Mouse (Mus musculus): Measurements from ENCODE around the gene Calm3.

The Calm3 gene

DNA sequence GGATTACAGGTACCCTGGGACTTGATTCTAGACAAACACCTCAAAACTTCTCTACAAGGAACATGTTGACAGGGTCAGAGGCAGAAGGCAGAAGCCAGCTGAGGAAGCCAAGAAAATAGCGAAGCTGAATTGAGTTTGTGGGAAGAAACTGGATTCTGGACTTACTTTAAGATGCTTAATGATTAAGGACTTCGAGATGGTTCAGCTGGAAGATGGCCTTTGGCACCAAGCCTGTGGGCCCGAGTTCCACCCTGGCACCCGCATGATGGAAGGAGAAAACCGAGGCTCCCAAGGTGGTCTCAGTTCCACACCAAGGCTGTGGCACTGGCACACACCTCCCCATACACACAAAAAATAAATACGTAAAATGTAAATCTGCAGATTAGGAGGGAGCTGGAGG is 33.4 kb downstream of the Calm3 start:
- DNase-seq (ENCODE audit: low spot score): no peak

DNA sequence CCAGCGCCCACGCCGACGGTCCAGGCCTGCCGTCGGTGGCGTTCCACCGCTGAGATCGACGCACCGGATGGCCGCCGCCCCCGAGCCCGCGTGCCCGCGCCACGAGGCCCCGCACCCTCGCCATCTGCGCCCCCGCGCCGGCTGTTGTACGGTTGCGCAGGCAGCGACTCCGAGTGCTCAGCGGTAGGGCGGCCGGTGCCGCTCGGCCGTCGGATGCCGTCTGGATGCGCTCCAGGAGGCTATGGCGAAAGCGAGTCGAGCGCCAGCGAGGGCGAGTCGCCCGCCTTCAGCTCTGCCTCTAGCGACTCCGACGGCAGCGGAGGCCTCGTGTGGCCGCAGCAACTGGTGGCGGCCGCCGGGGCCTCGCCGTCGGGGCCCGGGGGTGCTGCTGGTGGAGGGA is 38.0 kb downstream of the Calm3 start:
- no peak for DNase-seq (ENCODE audit: low spot score)

GRCm38 (mm10) chr7:16885271-16885776 is 38.6 kb downstream of the Calm3 start:
- DNase-seq (ENCODE audit: low spot score): no peak

DNA sequence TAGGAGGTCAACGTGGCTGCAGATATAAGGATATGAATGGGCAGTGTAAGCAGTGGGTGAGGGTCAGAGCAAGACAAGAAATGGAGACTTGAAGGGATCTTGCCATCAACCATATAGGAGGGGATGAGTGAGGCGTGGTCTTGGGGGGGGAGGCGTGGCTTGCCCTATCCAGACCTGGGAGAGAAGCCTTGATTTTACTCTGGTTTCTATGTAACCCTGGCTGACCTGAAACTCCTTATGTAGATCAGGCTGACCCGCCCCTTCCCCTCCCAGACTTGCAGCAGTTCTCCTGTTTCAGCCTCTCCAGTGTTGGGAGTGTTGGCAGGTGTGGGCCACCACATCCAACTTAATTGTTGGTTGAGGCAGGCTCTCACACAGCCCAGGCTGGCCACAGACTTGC is 39.6 kb downstream of the Calm3 start:
- no peak for DNase-seq (ENCODE audit: low spot score)

DNA sequence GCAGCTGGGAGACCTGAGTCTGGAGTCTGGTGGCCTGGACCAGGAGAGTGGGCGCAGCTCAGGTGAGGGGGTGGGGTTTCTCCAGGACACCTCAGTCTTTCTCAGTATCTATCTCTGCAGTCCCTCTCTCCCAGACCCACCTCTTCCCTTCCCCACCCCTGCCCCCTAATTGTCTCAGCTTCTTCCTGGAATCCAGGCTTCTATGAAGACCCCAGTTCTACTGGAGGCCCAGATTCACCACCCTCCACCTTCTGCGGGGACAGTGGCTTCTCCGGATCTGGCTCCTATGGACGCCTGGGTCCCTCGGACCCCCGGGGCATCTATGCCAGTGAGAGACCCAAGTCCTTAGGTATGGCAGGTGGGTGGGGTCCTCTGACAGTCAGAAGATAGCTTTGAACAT is 40.8 kb downstream of the Calm3 start:
- DNase-seq (ENCODE audit: low spot score): no peak

DNA sequence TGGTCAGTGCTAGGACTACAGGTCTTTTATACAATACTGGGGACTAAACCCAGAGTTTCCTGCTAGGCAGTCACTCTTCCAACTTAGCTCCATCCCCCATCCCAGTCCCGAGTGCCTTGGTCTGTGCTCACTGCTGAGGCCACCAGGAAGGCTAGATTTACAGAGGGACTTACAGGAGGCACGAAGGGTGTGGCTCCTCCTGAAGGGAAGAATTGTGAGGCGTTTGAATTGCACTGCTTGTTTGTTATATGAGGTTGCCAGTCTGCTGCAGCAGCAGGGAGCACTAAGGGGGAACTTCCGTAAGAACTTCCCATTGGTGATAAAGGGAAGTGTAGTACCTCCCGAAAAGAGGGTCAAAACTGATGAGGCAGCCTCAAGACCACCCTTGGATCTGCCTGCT is 43.3 kb downstream of the Calm3 start:
- DNase-seq (ENCODE audit: low spot score): no peak

DNA sequence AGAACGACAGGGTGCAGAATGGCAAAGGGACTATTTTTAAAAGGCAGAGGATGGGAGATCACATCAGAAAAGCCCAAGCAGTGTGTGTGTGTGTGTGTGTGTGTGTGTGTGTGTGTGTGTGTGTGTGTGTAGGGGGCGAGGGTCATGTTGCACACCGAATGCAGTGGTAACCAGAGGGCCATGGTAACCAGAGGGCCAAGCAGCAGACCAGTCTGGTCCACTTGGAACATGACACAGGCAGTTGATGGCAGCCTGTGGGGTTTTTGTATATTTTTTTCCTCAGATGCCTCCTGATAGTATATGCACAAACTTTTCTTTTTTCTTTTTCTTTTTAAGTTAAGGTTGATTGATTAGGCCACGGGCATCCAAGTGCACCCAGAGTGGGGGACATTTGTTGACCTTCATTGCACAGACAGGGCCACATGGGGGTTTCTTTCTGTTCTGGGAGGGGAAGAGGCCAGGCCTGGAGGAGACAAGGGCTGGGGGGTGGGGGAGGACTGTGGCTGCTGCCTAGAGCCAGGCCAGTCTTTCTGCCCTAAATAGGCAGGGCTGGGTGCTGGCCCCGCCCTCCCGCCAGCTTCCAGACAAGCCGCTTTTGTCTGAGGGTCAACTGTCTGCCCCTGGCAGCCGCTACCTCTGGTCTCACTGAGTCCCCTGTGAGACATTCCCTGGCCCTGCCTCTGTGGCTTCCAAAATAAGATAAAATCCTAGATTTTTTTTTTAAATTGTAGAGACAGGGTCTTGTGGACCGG is 43.9 kb downstream of the Calm3 start:
- peak; percentile 92 for DNase-seq (ENCODE audit: low spot score)

DNA sequence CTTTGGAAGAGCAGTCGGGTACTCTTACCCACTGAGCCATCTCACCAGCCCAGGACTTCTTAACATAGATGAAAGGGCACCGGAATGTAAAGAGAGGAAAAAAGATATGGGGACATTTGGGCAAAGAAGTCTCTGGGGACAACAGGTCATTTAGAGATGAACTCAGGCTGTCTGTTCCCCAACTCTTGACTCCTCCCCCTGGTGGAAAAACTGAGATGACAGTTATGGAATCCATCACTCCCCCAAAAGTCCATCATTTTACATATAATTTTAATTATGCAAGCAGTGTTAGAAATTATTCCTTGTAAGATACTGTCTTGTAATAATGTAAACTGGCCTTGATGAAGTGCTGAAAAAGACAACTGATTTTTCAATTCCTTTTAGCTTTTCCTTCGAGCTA is 46.2 kb downstream of the Calm3 start:
- DNase-seq (ENCODE audit: low spot score): no peak

- DNase-seq (ENCODE audit: low spot score): peak; percentile 89
These were observed 47.3 kb downstream of the Calm3 start for GRCm38 (mm10) chr7:16876608-16877007.

DNA sequence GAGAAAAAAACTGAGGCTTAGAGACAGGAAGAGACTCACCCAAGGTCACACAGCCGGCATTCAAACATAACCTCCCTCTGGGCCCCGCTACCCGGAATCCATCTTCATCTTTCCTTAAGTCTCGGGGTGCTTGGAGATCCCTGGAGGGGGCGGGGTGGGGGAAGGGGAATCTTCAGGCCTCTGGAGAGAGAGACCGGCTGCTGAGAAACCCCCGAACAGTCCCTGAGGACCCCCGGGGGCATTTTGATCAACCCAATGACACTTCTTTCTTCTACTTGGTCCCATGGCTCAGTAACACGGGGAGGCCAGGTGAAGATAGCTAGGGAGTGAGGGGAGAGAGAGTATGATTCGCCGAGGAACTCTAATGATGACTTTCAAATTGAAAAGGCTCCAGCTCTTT is 47.9 kb downstream of the Calm3 start:
- DNase-seq (ENCODE audit: low spot score): no peak

DNA sequence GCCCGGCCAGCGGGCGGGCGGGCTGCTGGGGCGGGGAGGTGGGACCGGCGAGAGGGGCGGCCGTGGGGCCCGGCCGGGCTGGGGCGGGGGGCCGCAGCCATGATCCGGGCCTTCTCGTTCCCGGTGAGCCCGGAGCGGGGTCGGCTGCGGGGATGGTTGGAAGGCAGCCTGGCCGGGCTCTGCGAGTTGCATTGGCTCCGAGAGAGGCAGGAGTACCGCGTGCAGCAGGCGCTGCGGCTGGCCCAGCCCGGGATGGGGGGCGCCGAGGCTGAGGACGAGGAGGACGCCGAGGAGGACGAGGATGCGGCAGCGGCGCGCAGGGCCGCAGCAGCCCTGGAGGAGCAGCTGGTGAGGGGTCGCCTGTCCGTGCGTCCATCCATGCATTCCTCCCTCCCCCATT is 48.6 kb downstream of the Calm3 start:
- peak; percentile 49 for DNase-seq (ENCODE audit: low spot score)

DNA sequence AGATGAGACGGTGACA is 48.8 kb downstream of the Calm3 start, which contains the start of gene Dact3:
Gene Dact3 (plus strand): TSS at position 8 of the 16 bp plus-strand sequence.
- DNase-seq (ENCODE audit: low spot score): no peak

GRCm38 (mm10) chr7:16874756-16875309 is 49.1 kb downstream of the Calm3 start:
- DNase-seq (ENCODE audit: low spot score): peak; percentile 100

DNA sequence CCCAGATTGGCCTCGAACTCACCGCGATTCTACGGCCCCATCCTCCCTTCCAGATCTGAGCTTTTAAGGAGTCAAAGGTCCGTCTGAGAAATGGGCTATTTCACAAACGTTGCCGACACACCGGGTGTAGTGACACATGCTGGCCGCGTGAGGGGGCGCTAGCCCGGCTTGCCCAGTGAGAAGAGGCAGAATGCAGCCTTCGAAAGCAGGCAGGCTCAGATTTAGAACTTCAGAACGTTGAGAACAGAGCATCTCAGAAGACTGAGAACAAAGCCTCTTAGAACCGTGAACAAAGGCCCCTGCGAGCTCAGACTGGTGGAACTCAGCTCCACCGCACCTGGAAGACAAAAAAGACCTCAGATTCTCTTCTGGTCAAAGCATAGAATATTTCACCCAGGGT is 49.7 kb downstream of the Calm3 start:
- DNase-seq (ENCODE audit: low spot score): peak; percentile 89

- no peak for DNase-seq (ENCODE audit: low spot score)
These were observed 50.5 kb downstream of the Calm3 start for GRCm38 (mm10) chr7:16873392-16873791.

GRCm38 (mm10) chr7:16872478-16872877 is 51.4 kb downstream of the Calm3 start:
- no peak for DNase-seq (ENCODE audit: low spot score)

- no peak for DNase-seq (ENCODE audit: low spot score)
These were observed 52.3 kb downstream of the Calm3 start for GRCm38 (mm10) chr7:16871600-16871999.

DNA sequence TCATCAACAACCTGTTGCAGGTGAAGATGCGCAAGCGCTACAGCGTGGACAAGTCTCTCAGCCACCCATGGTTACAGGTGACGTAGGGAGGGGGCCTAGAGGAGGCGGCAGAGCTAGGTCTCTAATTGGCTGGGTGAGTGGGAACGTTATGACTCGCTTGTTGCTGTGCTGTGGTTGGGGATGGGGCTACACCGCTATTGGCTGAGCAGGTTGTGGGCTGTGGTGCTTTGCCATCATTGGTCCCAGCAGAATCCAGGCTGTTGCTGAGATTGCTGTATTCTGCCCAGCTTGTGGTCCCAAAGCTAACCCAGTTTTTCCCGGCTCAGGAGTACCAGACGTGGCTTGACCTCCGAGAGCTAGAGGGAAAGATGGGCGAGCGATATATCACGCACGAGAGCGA is 54.4 kb downstream of the Calm3 start:
- DNase-seq (ENCODE audit: low spot score): peak; percentile 90

DNA sequence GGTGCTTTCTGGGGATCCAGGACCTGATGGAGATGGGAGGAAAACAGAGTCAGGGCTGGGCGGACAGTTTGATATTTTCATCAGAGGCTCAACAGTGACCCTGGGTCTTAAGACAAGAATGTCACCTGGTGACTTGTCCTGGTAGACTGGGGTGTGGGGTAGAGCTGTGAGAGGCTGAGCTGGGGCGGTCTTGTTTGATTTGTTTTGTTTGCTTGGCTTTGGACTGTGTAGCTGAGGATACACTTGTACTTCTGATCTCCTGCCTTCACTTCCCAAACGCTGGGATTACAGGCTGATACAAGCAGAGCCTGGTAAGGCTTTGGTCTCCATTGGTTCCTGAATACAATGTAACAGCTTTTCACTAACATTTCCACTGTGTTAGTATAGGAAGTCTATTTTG is 56.4 kb downstream of the Calm3 start:
- no peak for DNase-seq (ENCODE audit: low spot score)

All from embryo, embryonic 10 days (tissue).